Mouse (Mus musculus): ENCODE results near the gene Hoxc6. TPM values are rescaled to one million over a fixed set of nuclear protein-coding genes. Genes with fewer than 3 reads are reported as not detected.

Gene Hoxc6
- total RNA-seq, 4 experiments from 2014 or later = 0.25 to 0.62 TPM; not detected in 2

DNA sequence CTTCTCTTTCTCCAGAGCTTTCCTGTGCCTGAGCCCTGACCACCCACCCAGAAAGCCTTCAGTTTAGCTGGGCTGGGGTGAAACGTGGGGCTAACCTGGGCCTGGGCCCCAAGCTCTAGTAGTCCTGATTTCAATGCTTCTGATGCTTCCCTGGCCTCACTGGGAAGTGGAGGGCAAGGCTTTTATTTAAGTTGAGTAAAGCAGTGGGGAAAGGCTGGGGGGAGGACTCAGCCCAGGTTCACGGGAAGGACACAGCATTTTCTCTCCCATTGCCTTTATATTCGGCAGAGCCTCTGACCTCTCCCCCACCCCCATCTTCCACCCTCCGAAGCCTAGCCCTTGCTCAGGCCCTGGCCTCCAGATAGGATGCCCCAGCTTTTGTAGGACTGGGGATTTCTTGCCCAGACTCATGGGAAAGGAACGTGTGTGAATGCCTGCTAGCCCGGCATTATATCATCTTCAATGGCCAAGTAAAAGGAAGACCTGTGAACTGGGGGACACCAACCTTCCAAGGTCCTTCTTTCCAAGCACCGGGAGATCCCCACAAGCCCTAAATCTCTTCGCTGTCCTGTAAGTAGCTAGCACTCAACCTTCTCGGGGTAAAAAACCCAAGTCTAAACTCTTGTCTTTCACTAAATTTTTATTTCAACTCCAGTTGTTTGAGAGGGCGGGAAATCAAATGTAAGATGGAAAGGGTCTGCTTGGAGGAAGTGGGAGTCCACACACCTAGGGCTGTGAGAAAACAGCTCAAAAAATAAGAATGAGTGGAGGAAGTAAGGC lies 40.8 kb downstream of the Hoxc6 start:
- no peak for DNase-seq (ENCODE audit: low spot score)

DNA sequence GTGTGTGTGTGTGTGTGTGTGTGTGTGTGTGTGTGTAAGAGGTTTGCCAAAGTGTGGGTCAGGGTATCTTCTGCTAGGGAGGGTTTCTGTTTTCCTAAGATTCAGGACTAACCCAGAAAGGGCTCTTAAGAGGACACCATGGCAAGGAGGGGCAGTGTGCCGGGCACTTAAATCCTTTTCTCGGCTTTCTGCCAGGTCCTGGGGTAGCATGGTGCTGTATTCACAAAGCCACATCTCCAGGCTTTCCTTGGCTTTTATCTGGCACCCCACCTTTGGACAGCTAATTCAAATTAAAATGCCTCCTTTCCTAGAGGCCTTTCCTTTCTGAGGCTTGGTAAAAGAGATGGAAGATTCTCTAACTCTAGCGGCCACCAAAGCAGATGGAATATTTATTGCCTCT lies 41.6 kb downstream of the Hoxc6 start:
- no peak for DNase-seq (ENCODE audit: low spot score)

DNA sequence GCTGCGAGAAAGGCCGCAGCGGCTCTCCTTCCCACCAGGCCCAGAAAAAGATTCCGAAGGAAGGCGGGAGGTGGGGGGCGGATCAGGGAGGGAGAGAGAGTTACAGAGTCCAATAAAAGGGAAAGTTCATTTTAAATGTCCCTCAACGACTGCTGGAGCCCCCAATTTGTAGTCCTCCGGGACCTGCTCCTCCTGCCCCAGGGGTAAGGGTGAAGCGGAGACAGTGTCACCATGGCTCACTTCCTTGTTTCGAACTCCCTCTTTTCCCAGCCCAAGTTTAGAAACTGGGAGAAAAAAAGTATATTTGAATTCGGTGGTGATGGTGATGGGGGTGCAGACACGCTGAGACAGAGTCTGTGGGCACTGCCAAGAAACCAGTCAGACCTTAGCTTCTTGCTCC lies 42.5 kb downstream of the Hoxc6 start:
- DNase-seq (ENCODE audit: low spot score) = no peak

DNA sequence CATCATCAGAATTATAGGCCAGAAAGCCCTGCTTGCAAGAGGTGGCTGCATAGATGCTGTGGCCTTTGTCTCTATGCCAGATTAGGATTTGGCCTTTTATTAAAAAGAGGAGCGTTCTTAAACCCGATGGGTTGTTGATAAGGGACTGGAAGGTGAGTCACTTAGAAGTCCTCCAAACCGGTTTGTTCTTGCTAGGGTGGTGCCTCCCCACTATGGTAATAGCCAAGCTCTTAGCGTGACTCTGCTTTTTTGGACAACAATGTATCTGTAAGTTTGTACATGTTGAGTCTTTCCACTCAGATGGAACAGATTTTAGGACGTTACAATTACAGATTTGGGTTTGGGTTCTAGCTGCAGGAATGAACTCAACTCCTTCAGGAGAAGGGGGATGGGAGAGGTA lies 43.6 kb downstream of the Hoxc6 start:
- no peak for DNase-seq (ENCODE audit: low spot score)

DNA sequence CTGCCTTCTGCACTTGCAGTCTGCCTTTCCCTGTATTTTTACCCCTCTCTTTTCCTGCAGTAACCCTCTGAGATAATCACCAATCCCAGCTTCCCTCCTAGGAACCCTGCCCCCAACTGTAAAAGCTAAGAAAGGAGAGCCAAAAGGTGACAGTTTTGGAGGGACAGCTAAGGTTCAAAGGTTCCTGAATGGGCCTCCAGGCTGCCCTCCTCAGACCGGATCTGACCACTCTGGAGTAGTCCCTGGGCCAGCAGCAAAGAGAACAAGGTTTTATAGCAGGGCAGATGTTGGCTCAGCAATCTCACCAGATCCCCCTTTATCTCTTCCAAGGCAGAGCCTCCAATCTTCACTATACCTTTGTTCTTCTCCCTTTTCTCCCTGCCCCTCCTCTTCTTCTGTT lies 44.2 kb downstream of the Hoxc6 start:
- no peak for DNase-seq (ENCODE audit: low spot score)

DNA sequence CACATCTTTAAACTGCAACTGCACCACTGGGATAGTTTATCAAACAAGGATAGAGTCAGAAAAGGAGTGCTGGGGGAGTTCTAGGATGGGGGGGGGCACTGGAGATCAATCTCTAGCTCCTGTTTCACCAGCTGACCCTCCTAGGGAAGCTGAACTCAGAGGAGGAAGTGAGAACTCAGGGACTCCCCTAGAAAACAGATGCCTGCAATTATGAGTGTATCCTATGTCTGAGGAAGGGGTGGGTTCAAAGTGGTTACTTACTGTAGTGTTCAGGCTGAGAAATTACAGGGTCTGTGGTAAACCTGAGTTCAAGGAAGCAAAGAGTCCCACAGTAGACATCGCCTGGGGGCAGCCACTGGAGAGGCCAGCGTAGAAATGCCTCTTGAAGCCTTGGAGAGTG lies 53.6 kb downstream of the Hoxc6 start:
- no peak for DNase-seq (ENCODE audit: low spot score)

DNA sequence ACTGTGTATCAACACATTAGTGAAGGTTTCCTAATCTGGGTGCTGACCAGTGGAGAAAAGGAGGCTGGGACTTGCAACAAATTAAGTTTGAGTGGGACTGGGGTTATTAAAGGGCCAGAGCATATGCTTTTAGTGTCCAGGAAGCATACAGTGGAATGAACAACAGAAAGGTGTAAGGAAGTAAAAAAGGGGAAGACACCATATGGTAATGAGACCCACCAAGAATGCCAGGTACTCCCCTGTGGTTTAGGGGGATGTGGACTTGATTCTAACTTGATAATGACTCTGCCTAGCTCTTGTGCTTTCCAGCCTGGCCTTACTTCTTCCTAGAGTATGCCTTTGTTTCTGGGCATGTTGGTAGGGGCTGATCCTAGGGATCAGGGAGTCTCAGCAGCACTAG lies 55.2 kb downstream of the Hoxc6 start:
- no peak for DNase-seq (ENCODE audit: low spot score)

DNA sequence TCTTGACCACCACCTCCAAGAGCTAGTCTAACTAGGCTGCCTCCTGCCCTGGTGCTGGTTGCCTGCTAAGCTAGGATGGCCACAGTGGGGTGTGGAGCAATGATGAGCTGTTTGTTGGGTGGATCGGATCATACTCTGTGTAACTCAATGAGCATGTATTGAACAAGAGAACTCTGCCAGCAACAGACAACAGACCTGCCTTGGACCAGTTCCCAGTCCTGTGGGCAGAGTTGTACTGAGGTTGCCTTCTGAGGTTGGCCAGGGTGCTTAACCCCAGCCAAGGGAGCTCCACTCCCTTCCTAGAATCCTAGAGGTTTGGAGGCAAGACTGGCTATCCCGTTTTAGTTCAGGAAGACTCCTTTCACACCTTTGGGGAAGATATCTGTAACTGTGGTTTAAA lies 58.3 kb downstream of the Hoxc6 start:
- no peak for DNase-seq (ENCODE audit: low spot score)

DNA sequence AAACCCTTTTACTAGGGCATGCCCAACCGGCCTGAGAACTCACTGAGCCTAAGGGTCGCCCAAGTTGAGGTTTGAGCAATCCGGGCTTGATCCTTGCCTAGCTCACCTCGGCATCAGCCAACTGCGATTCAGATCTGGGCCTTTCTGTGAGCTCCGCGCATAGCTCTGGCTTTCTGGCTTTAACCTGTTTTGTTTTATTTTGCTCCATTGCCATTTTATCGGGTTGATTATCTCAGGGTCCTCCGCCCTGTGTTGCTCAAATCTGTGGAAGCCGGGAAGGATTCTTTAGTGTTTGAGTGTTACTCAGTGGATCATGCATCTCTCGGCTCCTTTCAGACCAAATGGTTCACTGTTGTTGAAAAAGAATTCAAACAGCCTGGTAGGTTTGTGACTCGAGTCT lies 60.7 kb downstream of the Hoxc6 start:
- no peak for DNase-seq (ENCODE audit: low spot score)

DNA sequence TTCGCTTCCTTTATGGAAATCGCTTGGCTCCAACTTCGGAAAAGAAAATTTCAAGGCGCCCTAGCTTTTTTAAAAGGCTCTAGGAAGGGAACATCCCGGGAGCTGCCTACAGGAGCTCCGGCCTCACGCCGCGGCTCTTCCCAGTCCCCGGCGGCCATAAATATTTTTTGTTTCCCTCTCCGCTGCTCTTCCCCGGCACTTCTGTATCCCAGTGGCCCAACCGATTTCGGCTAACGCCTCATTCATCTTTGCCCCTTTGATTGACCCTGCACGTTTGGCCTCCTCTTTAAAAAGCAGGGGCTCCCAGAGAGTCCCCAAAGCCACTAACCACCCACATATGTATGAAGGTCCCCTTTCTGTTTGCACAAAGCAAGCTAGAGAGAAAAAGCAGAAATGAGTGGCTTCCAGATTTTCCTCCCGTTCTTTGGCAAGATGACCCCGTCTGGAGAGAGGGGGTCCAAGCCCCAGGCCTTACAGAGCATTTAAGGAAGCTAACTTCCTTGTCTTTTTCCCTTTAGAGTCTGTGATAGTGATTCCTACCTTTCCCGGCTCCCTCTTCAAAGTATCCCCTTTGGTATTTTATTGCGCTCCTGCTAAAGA lies 61.4 kb downstream of the Hoxc6 start:
- no peak for DNase-seq (ENCODE audit: low spot score)

DNA sequence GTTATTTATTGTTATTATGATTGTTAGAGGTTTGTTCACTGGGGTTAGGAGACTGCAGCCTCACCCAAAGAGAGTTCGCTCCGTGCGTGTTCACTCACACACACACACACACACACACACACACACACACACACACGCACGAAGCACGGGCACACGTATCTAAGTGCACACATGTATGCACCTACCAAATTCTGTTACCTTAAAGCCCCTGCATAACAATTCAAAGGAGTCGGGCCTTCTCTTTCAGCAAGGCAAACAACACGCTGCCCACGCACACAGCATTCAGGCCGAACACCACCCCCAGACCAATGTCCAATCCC lies 61.9 kb downstream of the Hoxc6 start:
- DNase-seq (ENCODE audit: low spot score) = no peak

DNA sequence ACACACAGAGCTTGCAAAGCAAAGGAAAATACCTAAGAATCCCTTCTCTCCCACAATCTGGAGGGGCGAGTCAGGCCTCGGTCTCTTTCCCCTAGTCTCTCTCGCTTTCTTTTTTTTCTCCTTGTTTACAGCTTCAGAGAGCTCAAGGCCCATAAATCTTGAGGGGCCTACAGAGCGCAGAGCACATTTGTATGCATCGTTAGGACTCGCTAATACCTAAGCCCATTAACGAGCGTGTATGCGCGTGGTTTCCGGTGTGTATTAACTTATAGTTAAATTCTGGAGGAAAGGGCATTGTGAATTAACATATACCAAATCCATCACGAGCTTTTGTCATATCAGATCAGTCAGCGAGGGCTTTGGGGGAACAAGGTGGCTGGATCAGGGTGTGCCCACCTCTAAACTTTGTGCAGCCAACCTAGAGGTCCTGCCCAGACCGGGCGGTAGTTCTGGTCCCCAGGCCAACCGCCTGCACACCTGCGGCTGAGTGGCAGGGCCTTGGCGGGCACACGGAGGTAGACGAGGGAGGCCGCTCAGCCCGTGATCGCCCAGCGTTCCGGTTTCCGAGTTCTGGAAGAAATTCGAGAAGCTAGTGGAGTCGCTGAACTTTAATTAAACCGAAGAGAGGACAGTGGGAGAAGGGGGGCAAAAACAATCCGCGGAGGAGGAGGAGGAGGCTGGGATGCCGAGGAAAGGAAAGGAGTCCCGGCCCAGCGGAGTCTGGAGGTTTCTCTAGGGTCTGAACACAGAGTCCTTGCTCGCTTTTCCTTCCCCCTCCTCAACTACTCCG lies 62.5 kb downstream of the Hoxc6 start:
- no peak for DNase-seq (ENCODE audit: low spot score)

DNA sequence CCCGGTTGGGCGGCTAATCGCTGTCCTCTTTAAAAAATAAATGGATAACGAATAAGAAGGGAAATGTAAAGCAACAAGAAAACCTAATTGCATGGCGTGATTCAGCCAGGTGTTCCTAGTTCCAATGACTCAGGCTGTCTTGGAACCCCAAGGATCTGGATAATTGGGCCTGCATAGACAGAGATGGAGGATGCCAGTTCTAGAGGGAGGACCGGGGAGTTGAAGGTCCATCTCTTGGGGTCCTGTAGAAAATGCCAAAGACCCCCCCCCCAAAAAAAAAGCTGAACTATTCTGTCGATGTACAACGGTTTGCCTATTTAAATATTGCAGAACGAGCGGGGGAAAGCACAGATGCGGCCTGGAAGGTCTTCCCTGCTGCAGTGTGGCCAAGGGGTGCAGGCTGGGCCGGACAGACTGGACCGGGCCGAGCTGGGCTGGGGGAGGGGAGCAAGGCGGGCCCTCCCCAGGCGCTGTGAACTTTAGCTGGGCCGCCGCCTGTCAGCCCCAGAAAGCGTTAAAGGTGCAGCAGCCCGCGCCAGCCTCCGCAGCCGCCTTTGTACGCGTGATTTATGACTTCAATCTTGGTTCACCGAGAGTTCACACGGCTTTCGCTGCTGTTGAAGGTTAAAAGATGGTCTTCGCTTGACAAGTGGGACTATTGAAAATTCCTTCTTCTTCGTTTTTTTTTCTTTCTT lies 63.2 kb downstream of the Hoxc6 start:
- no peak for DNase-seq (ENCODE audit: low spot score)

Small RNAs within 50 kb of the gene (microRNA-seq; reads per million reads assigned to microRNA genes)
- gene Mir196a-2 (1.4 reads per million), gene Mir615 (5.6 reads per million, percentile 13 among the genes with 10 or more reads in this experiment)

Other genes with a start within 250 kb of the Hoxc6 start
- not detected for gene Hoxc13, start 77.2 kb upstream of the Hoxc6 start, total RNA-seq (2022)
- not detected for gene Hoxc12, start 61.5 kb upstream of the Hoxc6 start, total RNA-seq (2022)
- not detected for gene Hoxc11, start 43.8 kb upstream of the Hoxc6 start, total RNA-seq (2022)
- not detected for gene Hoxc10, start 31.5 kb upstream of the Hoxc6 start, total RNA-seq (2022)
- under 1 TPM in 1 of 4 experiments, not detected in 3; 0.12 TPM for gene Hoxc5, start 30.8 kb upstream of the Hoxc6 start, total RNA-seq (2022)
- gene Hoxc9, start 21.8 kb upstream of the Hoxc6 start, total RNA-seq (2022) = not detected
- gene Hoxc8, start 7.7 kb upstream of the Hoxc6 start, total RNA-seq (2022) = not detected
- not detected for gene Hoxc4, start 20.7 kb downstream of the Hoxc6 start, total RNA-seq (2022)
- 10 to 100 TPM; 10.4 to 16.8 (median 15.2) TPM for gene Smug1, start 168.8 kb downstream of the Hoxc6 start, total RNA-seq (2022)
- gene Cbx5, start 241.6 kb downstream of the Hoxc6 start, total RNA-seq (2022) = 10 to 100 TPM; 52.4 to 59.1 (median 57.0) TPM
- 100 to 1,000 TPM; 134 to 164 (median 150) TPM for gene Hnrnpa1, start 242.2 kb downstream of the Hoxc6 start, total RNA-seq (2022)

All from heart, adult 8-10 months (tissue).